Mouse (Mus musculus) liver, embryonic 11.5 days (tissue): ENCODE data around the gene Mepce. TPM values are rescaled to one million over a fixed set of nuclear protein-coding genes. Genes with fewer than 3 reads are reported as not detected.

ENCODE experiments used
- ATAC-seq: fragments of 200-750 bp; cut with Nextera tagmentation; replicated peaks from 2 replicates; pipeline ENCODE4 v1.8.0; 2017; ENCODE audit warnings: moderate number of reproducible peaks, mild to moderate bottlenecking, moderate TSS enrichment, moderate library complexity; ENCODE audit not compliant: low FRiP score
- DNase-seq: peaks from one replicate; pipeline ENCODE4 v3.0.0-alpha.2; 2017; ENCODE audit warnings: low spot score
- H3K27ac ChIP-seq: fragments of 300-500 bp; sonication (generic); 2 replicates; pipeline ENCODE4 v1.5.1; 2014; ENCODE audit warnings: mild to moderate bottlenecking, low read depth, low read length, control low read depth
- H3K27me3 ChIP-seq: fragments of 300-500 bp; sonication (generic); replicated peaks from 2 replicates; pipeline ENCODE4 v1.6.1; 2014; ENCODE audit warnings: low read length, mixed read lengths; ENCODE audit not compliant: control insufficient read depth, insufficient read depth
- H3K36me3 ChIP-seq: fragments of 300-500 bp; sonication (generic); 2 replicates; pipeline ENCODE4 v1.6.1; 2014; ENCODE audit warnings: mild to moderate bottlenecking, low read length, moderate library complexity, mixed read lengths; ENCODE audit not compliant: control insufficient read depth, insufficient read depth
- H3K4me1 ChIP-seq: fragments of 300-500 bp; sonication (generic); replicated peaks from 2 replicates; pipeline ENCODE4 v1.6.1; 2014; ENCODE audit warnings: low read length, mixed read lengths; ENCODE audit not compliant: control insufficient read depth, insufficient read depth
- H3K4me2 ChIP-seq: fragments of 300-500 bp; sonication (generic); 2 replicates; pipeline ENCODE4 v1.6.1; 2014; ENCODE audit warnings: mild to moderate bottlenecking, control low read depth, moderate library complexity
- H3K4me3 ChIP-seq: fragments of 300-500 bp; sonication (generic); 2 replicates; pipeline ENCODE4 v1.5.1; 2014; ENCODE audit warnings: low read depth, low read length, control low read depth
- H3K9ac ChIP-seq: fragments of 300-500 bp; sonication (generic); 2 replicates; pipeline ENCODE4 v1.6.1; 2014; ENCODE audit warnings: low read depth, low read length, control low read depth
- H3K9me3 ChIP-seq: fragments of 300-500 bp; sonication (generic); 2 replicates; pipeline ENCODE4 v1.6.1; 2016; ENCODE audit warnings: low read length, inconsistent platforms, mixed read lengths; ENCODE audit not compliant: control insufficient read depth
- WGBS: fragments of 180-500 bp; shearing (Covaris S2); extraction: QIAGEN DNeasy Blood & Tissue Kit; methylation state at CpG from one replicate; pipeline ENCODE4 v1.1.7; 2014; 5-methylcytosine and 5-hydroxymethylcytosine counted together
- polyA plus RNA-seq: library from polyadenylated mRNA; unstranded; fragments of >200 nt; fragmentation: Nextera tagmentation; extraction: Ambion mirVana; gene quantifications from 2 replicates; pipeline ENCODE4 v1.2.1, GENCODE M21; 2014

Gene Mepce
- polyA plus RNA-seq, 1 experiment from 2014 or later, result 11.1 TPM

- Histone ChIP-seq H3K36me3 (no peaks in the 10 kb centered on the region), H3K4me1 (no peaks in the 10 kb centered on the region), H3K27ac (no peak overlapping the region), H3K9ac (no peak overlapping the region), H3K4me3 (no peak overlapping the region), H3K27me3 (no peaks in the 10 kb centered on the region), H3K9me3 (no peaks in the 10 kb centered on the region), H3K4me2 (no peak overlapping the region)
- WGBS, result 24% methylated on average over 7 of the region's 7 CpGs
- no peak for DNase-seq
- ATAC-seq, result no peak
These were observed 39.0 kb upstream of the Mepce start for GRCm38 (mm10) chr5:137826421-137826820.

DNA sequence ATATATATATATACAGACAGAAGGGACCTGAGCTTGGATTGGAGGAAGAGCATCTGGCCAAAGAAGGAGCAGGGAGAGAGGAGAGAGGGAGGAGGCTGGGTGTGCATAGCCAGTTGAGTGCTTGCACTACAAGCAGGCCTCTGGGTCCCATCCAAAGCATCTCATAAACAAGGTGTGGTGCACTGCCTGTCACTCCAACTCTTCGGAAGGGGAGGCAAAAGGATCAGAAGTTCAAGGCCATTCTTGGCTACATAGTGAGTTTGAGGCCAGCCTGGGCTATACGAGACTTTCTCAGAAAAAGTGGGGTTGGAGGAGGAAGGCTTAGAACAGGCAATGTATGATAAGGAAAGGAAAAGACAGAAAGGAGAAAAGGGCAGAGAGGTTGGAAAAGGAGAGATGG, 38.5 kb upstream of the Mepce start:
- Histone ChIP-seq H3K4me2 (no peak overlapping the region), H3K9me3 (no peaks in the 10 kb centered on the region), H3K4me3 (no peak overlapping the region), H3K36me3 (no peaks in the 10 kb centered on the region), H3K9ac (no peak overlapping the region), H3K27me3 (no peaks in the 10 kb centered on the region), H3K27ac (no peak overlapping the region), H3K4me1 (no peaks in the 10 kb centered on the region)
- ATAC-seq (no peak), DNase-seq (no peak)
- 71% methylated on average over 2 of the region's 2 CpGs for WGBS

DNA sequence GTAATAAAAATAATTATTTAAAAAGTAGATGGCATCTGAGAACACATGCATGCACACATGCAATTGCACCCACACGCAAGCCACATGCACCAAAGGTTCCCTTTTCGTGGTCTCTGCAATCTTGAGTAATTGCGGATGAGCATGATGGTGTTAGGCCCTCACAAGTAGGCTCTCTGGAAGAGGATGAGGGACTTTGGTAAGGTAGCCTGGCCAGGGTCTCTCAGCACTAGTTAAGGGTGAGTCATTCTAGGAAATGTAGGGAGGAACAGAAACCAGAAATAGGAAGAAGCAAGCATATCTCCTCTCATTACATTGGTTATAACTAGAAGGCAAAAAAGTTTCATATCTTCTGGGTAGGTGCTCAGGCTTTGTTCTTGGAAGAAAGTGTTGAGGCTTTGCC, 37.6 kb upstream of the Mepce start:
- no peak for DNase-seq
- Histone ChIP-seq H3K27ac (no peak overlapping the region), H3K9me3 (no peaks in the 10 kb centered on the region), H3K36me3 (no peaks in the 10 kb centered on the region), H3K27me3 (no peaks in the 10 kb centered on the region), H3K4me3 (no peak overlapping the region), H3K4me2 (no peak overlapping the region), H3K4me1 (no peaks in the 10 kb centered on the region), H3K9ac (no peak overlapping the region)
- no peak for ATAC-seq
- WGBS, result 73% methylated on average over 3 of the region's 3 CpGs

- no peaks in the 10 kb centered on the region for H3K27me3 ChIP-seq
- 75% methylated on average over 6 of the region's 6 CpGs for WGBS
These were observed 36.1 kb upstream of the Mepce start for GRCm38 (mm10) chr5:137823455-137824045.

DNA sequence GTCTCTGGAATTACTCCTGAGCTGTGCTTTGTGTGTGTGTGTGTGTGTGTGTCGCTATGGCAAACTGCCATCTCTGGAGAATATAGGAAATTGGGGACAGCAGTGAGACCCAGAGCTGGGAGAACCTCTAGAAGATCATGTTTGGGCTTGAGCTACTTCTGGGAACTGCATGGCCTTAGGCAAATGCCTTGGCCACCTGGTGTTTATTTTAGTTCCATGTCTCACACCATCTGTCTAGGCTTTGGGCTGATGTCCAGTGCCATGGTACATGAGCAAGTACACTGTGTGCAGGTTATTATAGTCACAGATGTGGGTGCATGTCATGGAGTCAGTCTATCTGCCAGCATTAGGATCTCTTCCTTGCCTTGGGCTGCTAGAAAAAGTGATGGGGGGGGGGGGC, 35.1 kb upstream of the Mepce start:
- no peaks in the 10 kb centered on the region for H3K4me1 ChIP-seq
- H3K4me2 ChIP-seq, result no peak overlapping the region
- DNase-seq (no peak), ATAC-seq (no peak)
- no peaks in the 10 kb centered on the region for H3K9me3 ChIP-seq
- H3K27me3 ChIP-seq, result no peaks in the 10 kb centered on the region
- no peaks in the 10 kb centered on the region for H3K36me3 ChIP-seq
- H3K27ac ChIP-seq, result no peak overlapping the region
- H3K9ac ChIP-seq, result no peak overlapping the region
- H3K4me3 ChIP-seq, result no peak overlapping the region
- 72% methylated on average over 1 of the region's 1 CpGs for WGBS

More at GRCm38 (mm10) chr5:137823455-137824045, 36.1 kb upstream of the Mepce start:
- H3K9me3 ChIP-seq, result no peaks in the 10 kb centered on the region
- no peak overlapping the region for H3K9ac ChIP-seq
- H3K27ac ChIP-seq, result no peak overlapping the region
- ATAC-seq (no peak), DNase-seq (no peak)
- no peak overlapping the region for H3K4me3 ChIP-seq
- H3K4me1 ChIP-seq, result no peaks in the 10 kb centered on the region
- H3K36me3 ChIP-seq, result no peaks in the 10 kb centered on the region
- H3K4me2 ChIP-seq, result no peak overlapping the region

- no peak for ATAC-seq
- no peaks in the 10 kb centered on the region for H3K27me3 ChIP-seq
- H3K4me2 ChIP-seq, result no peak overlapping the region
- H3K36me3 ChIP-seq, result no peaks in the 10 kb centered on the region
- H3K9me3 ChIP-seq, result no peaks in the 10 kb centered on the region
- no peak for DNase-seq
- no peaks in the 10 kb centered on the region for H3K4me1 ChIP-seq
- H3K27ac ChIP-seq, result no peak overlapping the region
- WGBS, result 68% methylated on average over 4 of the region's 4 CpGs
- no peak overlapping the region for H3K4me3 ChIP-seq
- no peak overlapping the region for H3K9ac ChIP-seq
These were observed 34.7 kb upstream of the Mepce start for GRCm38 (mm10) chr5:137822126-137822525.

GRCm38 (mm10) chr5:137817466-137818222, 30.2 kb upstream of the Mepce start:
- H3K4me3 ChIP-seq, result no peak overlapping the region
- ATAC-seq, result no peak
- no peak for DNase-seq
- 62% methylated on average over 4 of the region's 4 CpGs for WGBS
- no peaks in the 10 kb centered on the region for H3K27me3 ChIP-seq
- H3K27ac ChIP-seq, result no peak overlapping the region
- H3K9ac ChIP-seq, result no peak overlapping the region
- H3K36me3 ChIP-seq, result no peaks in the 10 kb centered on the region
- no peaks in the 10 kb centered on the region for H3K4me1 ChIP-seq
- H3K4me2 ChIP-seq, result no peak overlapping the region
- H3K9me3 ChIP-seq, result no peaks in the 10 kb centered on the region

- no peaks in the 10 kb centered on the region for H3K27me3 ChIP-seq
- ATAC-seq (no peak), DNase-seq (no peak)
- no peaks in the 10 kb centered on the region for H3K9me3 ChIP-seq
- H3K9ac ChIP-seq, result no peak overlapping the region
- H3K36me3 ChIP-seq, result no peaks in the 10 kb centered on the region
- 83% methylated on average over 5 of the region's 5 CpGs for WGBS
- no peak overlapping the region for H3K27ac ChIP-seq
- H3K4me3 ChIP-seq, result no peak overlapping the region
- H3K4me2 ChIP-seq, result no peak overlapping the region
- H3K4me1 ChIP-seq, result no peaks in the 10 kb centered on the region
These were observed 20.9 kb upstream of the Mepce start for GRCm38 (mm10) chr5:137808316-137808715.

DNA sequence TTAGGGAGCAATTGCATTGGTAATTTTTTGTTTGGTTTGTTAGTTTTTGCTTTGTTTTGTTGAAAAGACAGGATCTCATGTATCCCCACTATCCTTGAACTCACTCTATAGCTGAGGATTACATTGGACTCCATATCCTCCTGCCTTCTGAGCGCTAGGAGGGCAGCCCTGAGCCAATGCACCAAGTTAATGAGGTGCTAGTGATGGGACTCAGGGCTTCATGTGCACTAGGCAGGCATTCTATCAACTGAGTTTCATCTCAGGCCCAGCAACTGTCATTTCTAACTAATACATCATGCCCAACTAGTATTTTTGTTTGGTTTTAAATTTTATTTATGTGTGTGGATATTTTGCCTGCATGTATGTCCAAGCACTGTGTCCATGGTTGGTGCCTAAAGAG, 18.7 kb upstream of the Mepce start:
- Histone ChIP-seq H3K4me3 (no peak overlapping the region), H3K9me3 (no peaks in the 10 kb centered on the region), H3K4me2 (no peak overlapping the region), H3K36me3 (no peaks in the 10 kb centered on the region), H3K4me1 (no peaks in the 10 kb centered on the region), H3K27me3 (no peaks in the 10 kb centered on the region), H3K9ac (no peak overlapping the region), H3K27ac (no peak overlapping the region)
- ATAC-seq, result no peak
- no peak for DNase-seq
- 49% methylated on average over 1 of the region's 1 CpGs for WGBS
